In genomic region chr2:131457728-131458127, GRCm38 (mm10) we compare ENCODE assay signal across 17 mouse cellular contexts. TPM values are rescaled to one million over a fixed set of nuclear protein-coding genes. Genes with fewer than 3 reads are reported as not detected.
DNase-seq lines count a peak whose midpoint lies in the region; ATAC-seq and TF ChIP-seq lines count a peak whose summit lies in the region.
"Had no signal": no experiment of that assay in that cellular context is flagged by ENCODE, and none has a peak within 500 bp of the region (broad histone marks: within the 10 kb centered on the region; RNA-seq: fewer than 3 reads in every experiment).

No protein-coding gene starts in this region.

- ATAC-seq in heart, embryonic 12.5 days (ENCODE audit: insufficient number of reproducible peaks, low FRiP score): no peak
- peak; percentile 74 for ATAC-seq in lung, embryonic 14.5 days (ENCODE audit: insufficient read depth)
- ATAC-seq in lung, embryonic 15.5 days (ENCODE audit: borderline replicate concordance, extremely low read depth, low FRiP score, low TSS enrichment): peak; percentile 35
- ATAC-seq in hindbrain, embryonic 13.5 days (ENCODE audit: low FRiP score): no peak
- ATAC-seq: intestine, embryonic 16.5 days; Patski had no signal

- WGBS in heart, embryonic 12.5 days: 60% methylated on average over 7 of the region's 7 CpGs
- 32% methylated on average over 7 of the region's 7 CpGs for WGBS in lung, embryonic 14.5 days
- WGBS in lung, adult 2 months: 28% methylated on average over 7 of the region's 7 CpGs
- 31% methylated on average over 7 of the region's 7 CpGs for WGBS in lung, embryonic 15.5 days
- WGBS in hindbrain, embryonic 13.5 days: 82% methylated on average over 7 of the region's 7 CpGs

- H3K9me3 ChIP-seq in heart, embryonic 12.5 days (replicated peaks): no peaks in the 10 kb centered on the region
- no peaks in the 10 kb centered on the region for H3K9me3 ChIP-seq in lung, embryonic 14.5 days (ENCODE audit: low read depth, low read length)
- no peaks in the 10 kb centered on the region for H3K9me3 ChIP-seq in lung, embryonic 15.5 days
- H3K9me3 ChIP-seq in hindbrain, embryonic 13.5 days: no peaks in the 10 kb centered on the region
- H3K9me3 ChIP-seq: forebrain, embryonic 12.5 days; hindbrain, embryonic 12.5 days; limb, embryonic 13.5 days; midbrain, embryonic 10.5 days had no signal

- no peak for TF ChIP-seq POLR2A in lung, adult 2 months (IDR thresholded peaks at IDR 0.05; ENCODE audit: borderline replicate concordance, extremely low read depth, low read depth, low read length)

- H3K9ac ChIP-seq in heart, embryonic 12.5 days: no peak overlapping the region
- H3K9ac ChIP-seq in lung, embryonic 14.5 days: no peak overlapping the region
- no peak overlapping the region for H3K9ac ChIP-seq in lung, embryonic 15.5 days
- no peak overlapping the region for H3K9ac ChIP-seq in hindbrain, embryonic 13.5 days
- H3K9ac ChIP-seq: forebrain, embryonic 12.5 days; hindbrain, embryonic 12.5 days; limb, embryonic 13.5 days had no signal

- no peaks in the 10 kb centered on the region for H3K36me3 ChIP-seq in heart, embryonic 12.5 days
- no peaks in the 10 kb centered on the region for H3K36me3 ChIP-seq in lung, embryonic 14.5 days (ENCODE audit: insufficient read depth)
- no peaks in the 10 kb centered on the region for H3K36me3 ChIP-seq in lung, embryonic 15.5 days
- no peaks in the 10 kb centered on the region for H3K36me3 ChIP-seq in hindbrain, embryonic 13.5 days
- H3K36me3 ChIP-seq: forebrain, embryonic 12.5 days; hindbrain, embryonic 12.5 days; limb, embryonic 13.5 days; midbrain, embryonic 10.5 days had no signal

- no peak overlapping the region for H3K4me3 ChIP-seq in heart, embryonic 12.5 days
- H3K4me3 ChIP-seq in lung, embryonic 14.5 days (ENCODE audit: low read depth, low read length): no peak overlapping the region
- no peak overlapping the region for H3K4me3 ChIP-seq in lung, adult 2 months (replicated peaks; ENCODE audit: extremely low read depth, low read depth, low read length)
- H3K4me3 ChIP-seq in lung, embryonic 15.5 days: no peak overlapping the region
- H3K4me3 ChIP-seq in hindbrain, embryonic 13.5 days: no peak overlapping the region
- H3K4me3 ChIP-seq: forebrain, embryonic 12.5 days; heart, adult 2 months; hindbrain, embryonic 12.5 days; limb, embryonic 13.5 days; midbrain, embryonic 10.5 days had no signal

- peak; percentile 59 to 63 for DNase-seq in heart, adult 18-20 months
- peak; percentile 88 for DNase-seq in lung, embryonic 14.5 days
- DNase-seq in lung, adult 2 months: no peak
- no peak for DNase-seq in cerebellum, adult 8-10 months
- DNase-seq: kidney, postnatal 36 days; layer of hippocampus, adult 9-11 months; right cerebral cortex, postnatal 14 days had no signal

- H3K27ac ChIP-seq in heart, embryonic 12.5 days (ENCODE audit: poor library complexity, severe bottlenecking): no peak overlapping the region
- no peak overlapping the region for H3K27ac ChIP-seq in lung, embryonic 14.5 days (ENCODE audit: low read depth)
- no peak overlapping the region for H3K27ac ChIP-seq in lung, embryonic 15.5 days
- H3K27ac ChIP-seq in hindbrain, embryonic 13.5 days: no peak overlapping the region
- H3K27ac ChIP-seq: forebrain, embryonic 12.5 days; heart, adult 2 months; hindbrain, embryonic 12.5 days; limb, embryonic 13.5 days; midbrain, embryonic 10.5 days had no signal

- H3K4me2 ChIP-seq in heart, embryonic 12.5 days: no peak overlapping the region
- H3K4me2 ChIP-seq in lung, embryonic 14.5 days: no peak overlapping the region
- no peak overlapping the region for H3K4me2 ChIP-seq in lung, embryonic 15.5 days
- H3K4me2 ChIP-seq in hindbrain, embryonic 13.5 days: no peak overlapping the region
- H3K4me2 ChIP-seq: forebrain, embryonic 12.5 days; hindbrain, embryonic 12.5 days; limb, embryonic 13.5 days had no signal

- no peaks in the 10 kb centered on the region for H3K27me3 ChIP-seq in heart, embryonic 12.5 days (replicated peaks)
- H3K27me3 ChIP-seq in lung, embryonic 14.5 days (ENCODE audit: insufficient read depth, low read length): no peaks in the 10 kb centered on the region
- H3K27me3 ChIP-seq in lung, embryonic 15.5 days: no peaks in the 10 kb centered on the region
- no peaks in the 10 kb centered on the region for H3K27me3 ChIP-seq in hindbrain, embryonic 13.5 days
- H3K27me3 ChIP-seq: forebrain, embryonic 12.5 days; hindbrain, embryonic 12.5 days; limb, embryonic 13.5 days; Patski had no signal

- 0 out of 2 replicates have a peak, but pooled peaks cover 6% of the 10 kb centered on the region for H3K4me1 ChIP-seq in heart, embryonic 12.5 days (replicated peaks)
- no peaks in the 10 kb centered on the region for H3K4me1 ChIP-seq in lung, embryonic 14.5 days (ENCODE audit: insufficient read depth)
- peaks cover 7% of the 10 kb centered on the region; the same call in 1 of the 2 replicates for H3K4me1 ChIP-seq in lung, adult 2 months (ENCODE audit: control insufficient read depth, insufficient read depth, low read length)
- H3K4me1 ChIP-seq in lung, embryonic 15.5 days: peaks cover 8% of the 10 kb centered on the region; the same call in 1 of the 2 replicates
- no peaks in the 10 kb centered on the region for H3K4me1 ChIP-seq in hindbrain, embryonic 13.5 days (replicated peaks)
- H3K4me1 ChIP-seq: forebrain, embryonic 12.5 days; hindbrain, embryonic 12.5 days; midbrain, embryonic 10.5 days had no signal

- TF ChIP-seq CTCF in lung, embryonic 14.5 days (IDR thresholded peaks at IDR 0.05; ENCODE audit: low read depth): no peak
- no peak for TF ChIP-seq CTCF in lung, adult 2 months (IDR thresholded peaks at IDR 0.05; ENCODE audit: insufficient read depth, low read length)

RNA-seq across cellular contexts. Expression of gene Smox, which starts 33.6 kb away (rescaled TPM):
- total RNA-seq in heart, adult 18-20 months (2021): 10 to 100 TPM; 19.4 to 23.3 TPM
- 21.0 and 21.3 TPM in 2 replicates for polyA plus RNA-seq in heart, embryonic 12.5 days (2016; fragmentation: Nextera tagmentation; extraction: Ambion mirVana)
- 23.9 and 28.7 TPM in 2 replicates for polyA plus RNA-seq in lung, embryonic 14.5 days (2014; fragmentation: Nextera tagmentation; extraction: Ambion mirVana)
- 28.4 and 29.6 TPM in 2 replicates for polyA plus RNA-seq in lung, adult 2 months (2012; rRNA removed)
- polyA plus RNA-seq in lung, embryonic 15.5 days (2015; fragmentation: Nextera tagmentation; extraction: Ambion mirVana): 33.7 and 37.1 TPM in 2 replicates
- 47.9 and 50.1 TPM in 2 replicates for polyA plus RNA-seq in hindbrain, embryonic 13.5 days (2015; fragmentation: Nextera tagmentation; extraction: Ambion mirVana)

Comparison
In these comparisons a context has a peak if more than half of its experiments do, and no peak if none do; other contexts are left out.
1. DNase-seq: peak in heart, adult 18-20 months (2 of 2) and lung, embryonic 14.5 days (single experiment); none in lung, adult 2 months (single experiment) and cerebellum, adult 8-10 months (single experiment).
2. ATAC-seq: peak in lung, embryonic 14.5 days (single experiment) and lung, embryonic 15.5 days (single experiment); none in heart, embryonic 12.5 days (single experiment) and hindbrain, embryonic 13.5 days (single experiment).